Comparison of ENCODE assay signal across 24 mouse cellular contexts in the genomic region with DNA sequence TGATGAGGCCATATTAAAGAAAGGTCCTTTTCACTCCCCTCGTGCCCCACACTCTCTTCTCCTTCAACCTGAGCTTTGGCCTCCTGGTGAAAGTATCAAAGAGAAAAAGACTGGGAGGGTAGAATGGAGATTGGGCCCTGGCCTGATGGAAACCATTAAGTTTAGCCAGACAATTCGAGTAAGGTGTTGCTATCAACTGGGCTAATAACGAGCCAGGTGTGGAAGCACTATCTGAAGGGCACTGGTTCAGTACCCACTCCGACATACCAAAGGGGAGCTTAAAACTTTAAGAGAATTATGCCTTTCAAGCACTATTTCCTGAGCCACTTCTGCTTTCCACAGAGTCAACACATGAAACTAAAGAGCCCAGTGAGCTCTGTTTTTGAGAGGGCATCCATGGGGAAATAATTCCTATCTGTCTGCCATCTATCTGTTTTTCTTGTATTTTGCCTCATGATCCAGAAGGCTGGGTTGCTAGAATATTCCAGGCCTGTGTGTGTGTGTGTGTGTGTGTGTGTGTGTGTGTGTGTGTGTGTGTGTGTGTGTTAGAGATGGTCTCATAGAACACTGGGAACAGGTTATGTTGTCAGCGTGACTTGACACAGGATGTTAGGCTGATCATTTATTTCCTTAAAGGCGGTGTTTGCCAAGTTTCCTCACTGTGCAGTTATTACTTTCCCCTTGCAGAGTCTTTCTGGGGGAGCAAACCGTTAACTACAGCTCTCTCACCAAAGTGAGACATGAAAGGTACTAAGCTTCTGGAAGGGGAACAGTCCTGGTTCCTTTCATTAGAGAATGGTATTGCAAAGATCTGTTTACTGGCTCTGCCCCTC. TPM values are rescaled to one million over a fixed set of nuclear protein-coding genes. Genes with fewer than 3 reads are reported as not detected.
DNase-seq lines count a peak whose midpoint lies in the region; ATAC-seq and TF ChIP-seq lines count a peak whose summit lies in the region.
"Had no signal": no experiment of that assay in that cellular context is flagged by ENCODE, and none has a peak within 500 bp of the region (broad histone marks: within the 10 kb centered on the region; RNA-seq: fewer than 3 reads in every experiment).

No protein-coding gene starts in this region.

- no peak overlapping the region for H3K4me2 ChIP-seq in liver, embryonic 13.5 days
- H3K4me2 ChIP-seq in liver, postnatal 0 days (ENCODE audit: low read depth, low read length) = no peak overlapping the region
- H3K4me2 ChIP-seq in midbrain, embryonic 14.5 days (ENCODE audit: low read length) = no peak overlapping the region
- H3K4me2 ChIP-seq: embryonic facial prominence, embryonic 13.5 days; forebrain, embryonic 12.5 days; heart, embryonic 12.5 days; hindbrain, embryonic 12.5 days had no signal

- no peaks in the 10 kb centered on the region for H3K27me3 ChIP-seq in liver, embryonic 13.5 days
- no peaks in the 10 kb centered on the region for H3K27me3 ChIP-seq in liver, postnatal 0 days (ENCODE audit: insufficient read depth, low read length)
- H3K27me3 ChIP-seq in midbrain, embryonic 14.5 days (ENCODE audit: control insufficient read depth, insufficient read depth, low read length) = no peaks in the 10 kb centered on the region
- H3K27me3 ChIP-seq: embryonic facial prominence, embryonic 13.5 days; forebrain, embryonic 12.5 days; heart, embryonic 12.5 days; hindbrain, embryonic 12.5 days had no signal

- no peak for DNase-seq in liver, embryonic 13.5 days
- DNase-seq in liver, postnatal 0 days = no peak
- DNase-seq in midbrain, embryonic 14.5 days = no peak
- DNase-seq in heart, postnatal 36 days = no peak
- DNase-seq in natural killer cell, adult 2 months (ENCODE audit: low spot score in 2 of 2) = no peak
- DNase-seq: adrenal gland, postnatal 10 days; cerebellum, adult 11 months; cerebellum, adult 9-10 months; cerebellum, postnatal 25 days; gastrocnemius, postnatal 14 days had no signal

- ATAC-seq in hematopoietic stem cell, adult 5-6 weeks (replicated peaks in 1 of 2; ENCODE audit: insufficient read depth in 1 of 2, low FRiP score in 2 of 2, low TSS enrichment in 1 of 2, low read depth in 1 of 2, poor library complexity in 2 of 2, severe bottlenecking in 2 of 2) = peak; percentile 56 to 75; a peak in 3 of 4 replicates
- peak; percentile 45 for ATAC-seq in liver, embryonic 13.5 days (ENCODE audit: low read depth)
- peak; percentile 20 for ATAC-seq in liver, postnatal 0 days
- no peak for ATAC-seq in midbrain, embryonic 14.5 days (ENCODE audit: low FRiP score, low TSS enrichment)
- ATAC-seq: CD4-positive, CD25-positive, alpha-beta regulatory T cell, adult 4 months; forebrain, embryonic 16.5 days; hindbrain, embryonic 16.5 days had no signal

- H3K4me3 ChIP-seq in liver, embryonic 13.5 days (replicated peaks) = no peak overlapping the region
- no peak overlapping the region for H3K4me3 ChIP-seq in liver, postnatal 0 days (ENCODE audit: low read depth, low read length)
- no peak overlapping the region for H3K4me3 ChIP-seq in midbrain, embryonic 14.5 days (replicated peaks; ENCODE audit: low read depth, low read length)
- H3K4me3 ChIP-seq: embryonic facial prominence, embryonic 13.5 days; forebrain, embryonic 12.5 days; heart, embryonic 12.5 days; hindbrain, embryonic 12.5 days had no signal

- WGBS in liver, embryonic 13.5 days (ENCODE audit: insufficient replicate concordance) = 50% methylated on average over 7 of the region's 7 CpGs
- WGBS in liver, postnatal 0 days (ENCODE audit: insufficient replicate concordance) = 25% methylated on average over 7 of the region's 7 CpGs
- 87% methylated on average over 7 of the region's 7 CpGs for WGBS in midbrain, embryonic 14.5 days

- H3K9me3 ChIP-seq in liver, embryonic 13.5 days (replicated peaks) = no peaks in the 10 kb centered on the region
- H3K9me3 ChIP-seq in liver, postnatal 0 days (ENCODE audit: low read length) = no peaks in the 10 kb centered on the region
- no peaks in the 10 kb centered on the region for H3K9me3 ChIP-seq in midbrain, embryonic 14.5 days (ENCODE audit: control insufficient read depth, low read length)
- H3K9me3 ChIP-seq: embryonic facial prominence, embryonic 13.5 days; forebrain, embryonic 12.5 days; G1E; heart, embryonic 12.5 days; hindbrain, embryonic 12.5 days had no signal

- H3K36me3 ChIP-seq in liver, embryonic 13.5 days = no peaks in the 10 kb centered on the region
- H3K36me3 ChIP-seq in liver, postnatal 0 days (replicated peaks; ENCODE audit: insufficient read depth, low read length) = no peaks in the 10 kb centered on the region
- no peaks in the 10 kb centered on the region for H3K36me3 ChIP-seq in midbrain, embryonic 14.5 days (ENCODE audit: control insufficient read depth, insufficient read depth, low read length)
- H3K36me3 ChIP-seq: embryonic facial prominence, embryonic 13.5 days; forebrain, embryonic 12.5 days; G1E; heart, embryonic 12.5 days; hindbrain, embryonic 12.5 days had no signal

- H3K4me1 ChIP-seq in liver, embryonic 13.5 days (replicated peaks) = no peaks in the 10 kb centered on the region
- peaks cover 4% of the 10 kb centered on the region; the same call in 1 of the 2 replicates for H3K4me1 ChIP-seq in liver, postnatal 0 days (ENCODE audit: insufficient read depth)
- no peaks in the 10 kb centered on the region for H3K4me1 ChIP-seq in midbrain, embryonic 14.5 days (ENCODE audit: control insufficient read depth, insufficient read depth, low read length)
- H3K4me1 ChIP-seq: embryonic facial prominence, embryonic 13.5 days; forebrain, embryonic 12.5 days; heart, embryonic 12.5 days; hindbrain, embryonic 12.5 days had no signal

- no peak for TF ChIP-seq EP300 in liver, postnatal 0 days (IDR thresholded peaks at IDR 0.05; ENCODE audit: low read depth)

- H3K27ac ChIP-seq in liver, embryonic 13.5 days = no peak overlapping the region
- peak overlapping the region; percentile 19; the same call in 1 of the 2 replicates for H3K27ac ChIP-seq in liver, postnatal 0 days (ENCODE audit: low read depth)
- no peak overlapping the region for H3K27ac ChIP-seq in midbrain, embryonic 14.5 days (replicated peaks; ENCODE audit: low read depth, low read length)
- H3K27ac ChIP-seq: embryonic facial prominence, embryonic 13.5 days; forebrain, embryonic 12.5 days; hindbrain, embryonic 12.5 days had no signal

- intact Hi-C loops in heart, postnatal 36 days (cut with DNase I) = no loop called here

- H3K9ac ChIP-seq in liver, embryonic 13.5 days = no peak overlapping the region
- no peak overlapping the region for H3K9ac ChIP-seq in liver, postnatal 0 days (replicated peaks)
- no peak overlapping the region for H3K9ac ChIP-seq in midbrain, embryonic 14.5 days (replicated peaks; ENCODE audit: low read length)
- H3K9ac ChIP-seq: embryonic facial prominence, embryonic 13.5 days; forebrain, embryonic 12.5 days; heart, embryonic 12.5 days; hindbrain, embryonic 12.5 days had no signal

- no peak for TF ChIP-seq CTCF in liver, postnatal 0 days (IDR thresholded peaks at IDR 0.05; ENCODE audit: low read depth)

RNA-seq across cellular contexts. Expression of gene Afp, which starts 13.0 kb away (rescaled TPM):
- 1.8 and 5.0 TPM in 2 replicates for total RNA-seq in hematopoietic stem cell, adult 5-6 weeks (2017)
- polyA plus RNA-seq in liver, embryonic 13.5 days (2015; fragmentation: Nextera tagmentation; extraction: Ambion mirVana) = 6,379 and 7,757 TPM in 2 replicates
- 11,303 and 11,922 TPM in 2 replicates for polyA plus RNA-seq in liver, postnatal 0 days (2015; fragmentation: Nextera tagmentation; extraction: Ambion mirVana)
- 0.35 TPM in 1 of 2 replicates, not detected in the other for polyA plus RNA-seq in midbrain, embryonic 14.5 days (2014; fragmentation: Nextera tagmentation; extraction: Ambion mirVana)
- not detected for total RNA-seq in heart, postnatal 36 days (2021)
- total RNA-seq: gastrocnemius, adult 18-20 months; gastrocnemius, postnatal 14 days; heart, adult 8-10 months; heart, postnatal 25 days had no signal
- polyA plus RNA-seq: forebrain, embryonic 12.5 days; G1E had no signal

RNA-seq across cellular contexts. Expression of gene Alb, which starts 16.8 kb away (rescaled TPM):
- total RNA-seq in hematopoietic stem cell, adult 5-6 weeks (2017) = not detected in 2 replicates
- polyA plus RNA-seq in liver, embryonic 13.5 days (2015; fragmentation: Nextera tagmentation; extraction: Ambion mirVana) = 1,711 and 2,009 TPM in 2 replicates
- 15,780 and 16,843 TPM in 2 replicates for polyA plus RNA-seq in liver, postnatal 0 days (2015; fragmentation: Nextera tagmentation; extraction: Ambion mirVana)
- polyA plus RNA-seq in midbrain, embryonic 14.5 days (2014; fragmentation: Nextera tagmentation; extraction: Ambion mirVana) = not detected in 2 replicates
- total RNA-seq in heart, postnatal 36 days (2021) = not detected
- total RNA-seq: G1E; heart, postnatal 25 days had no signal
- polyA plus RNA-seq: CD4-positive, CD25-positive, alpha-beta regulatory T cell, adult 4 months; forebrain, embryonic 12.5 days; G1E; hindbrain, embryonic 12.5 days; hindbrain, embryonic 16.5 days had no signal

RNA-seq across cellular contexts. Expression of gene Afm, which starts 41.2 kb away (rescaled TPM):
- total RNA-seq in hematopoietic stem cell, adult 5-6 weeks (2017) = 0.15 and 0.25 TPM in 2 replicates
- polyA plus RNA-seq in liver, embryonic 13.5 days (2015; fragmentation: Nextera tagmentation; extraction: Ambion mirVana) = 9.5 and 11.1 TPM in 2 replicates
- polyA plus RNA-seq in liver, postnatal 0 days (2015; fragmentation: Nextera tagmentation; extraction: Ambion mirVana) = 54.6 and 56.0 TPM in 2 replicates
- polyA plus RNA-seq in midbrain, embryonic 14.5 days (2014; fragmentation: Nextera tagmentation; extraction: Ambion mirVana) = not detected in 2 replicates
- total RNA-seq in heart, postnatal 36 days (2021) = not detected
- total RNA-seq: G1E; gastrocnemius, postnatal 14 days; heart, adult 8-10 months; heart, postnatal 25 days had no signal
- polyA plus RNA-seq: brain, embryonic 14.5 days; CD4-positive, CD25-positive, alpha-beta regulatory T cell, adult 4 months; embryonic facial prominence, embryonic 13.5 days; forebrain, embryonic 12.5 days; forebrain, embryonic 16.5 days; frontal cortex, adult 2 months; G1E; hindbrain, embryonic 12.5 days; hindbrain, embryonic 16.5 days had no signal

Comparison
In these comparisons a context has a peak if more than half of its experiments do, and no peak if none do; other contexts are left out.
1. RNA of gene Afp, which starts 13.0 kb away (polyA plus RNA-seq): 11,303 to 11,922 TPM in liver, postnatal 0 days and 6,379 to 7,757 TPM in liver, embryonic 13.5 days; 0.35 TPM in midbrain, embryonic 14.5 days; every median in the first group is over 1,000 times any median in the second.
2. RNA of gene Alb, which starts 16.8 kb away (polyA plus RNA-seq): 15,780 to 16,843 TPM in liver, postnatal 0 days and 1,711 to 2,009 TPM in liver, embryonic 13.5 days; not detected in midbrain, embryonic 14.5 days; every median in the first group is over 1,000 times any median in the second.
3. RNA of gene Afm, which starts 41.2 kb away (polyA plus RNA-seq): 54.6 to 56.0 TPM in liver, postnatal 0 days and 9.5 to 11.1 TPM in liver, embryonic 13.5 days; not detected in midbrain, embryonic 14.5 days; every median in the first group is over 10 times any median in the second.